Mouse (Mus musculus) left cerebral cortex, postnatal 25 days (tissue): ENCODE data around the gene Pcsk7. TPM values are rescaled to one million over a fixed set of nuclear protein-coding genes. Genes with fewer than 3 reads are reported as not detected.

ENCODE experiments used
- DNase-seq, 2 experiments: peaks; one replicate each; pipeline ENCODE4 v3.0.0; 2022; ENCODE audit warnings: low spot score in 2 of 2, mixed read lengths in 1 of 2
- intact Hi-C: fragments of 180-260 bp; cut with DNase I; formaldehyde crosslinking; loops from one replicate; pipeline ENCODE4 v1.15.1; 2025
- total RNA-seq, 2 experiments: library from RNA; stranded (reverse); gene quantifications; 2 replicates each; pipeline ENCODE4 v1.2.3; 2021

The Pcsk7 gene
- total RNA-seq, 2 experiments from 2014 or later, result 22.3 to 25.0 TPM

- DNase-seq, result peak; percentile 43 to 65
- intact Hi-C loops, result no loop called here
These were observed 30.6 kb downstream of the Pcsk7 start for GRCm38 (mm10) chr9:45936883-45937282.

- intact Hi-C loops, result no loop called here
These were observed 31.8 kb downstream of the Pcsk7 start for GRCm38 (mm10) chr9:45938088-45938487.

GRCm38 (mm10) chr9:45938952-45939637 is 32.8 kb downstream of the Pcsk7 start:
- no peak for DNase-seq
- intact Hi-C loops, result no loop called here

More at GRCm38 (mm10) chr9:45938088-45938487, 31.8 kb downstream of the Pcsk7 start:
- no peak for DNase-seq

- no peak for DNase-seq
- intact Hi-C loops, result no loop called here
These were observed 33.5 kb downstream of the Pcsk7 start for GRCm38 (mm10) chr9:45939794-45940193.

GRCm38 (mm10) chr9:45941329-45941888 is 35.1 kb downstream of the Pcsk7 start:
- intact Hi-C loops, result no loop called here
- no peak for DNase-seq

- no peak for DNase-seq
- intact Hi-C loops, result no loop called here
These were observed 36.2 kb downstream of the Pcsk7 start for GRCm38 (mm10) chr9:45942464-45942863.

GRCm38 (mm10) chr9:45942916-45943315 is 36.6 kb downstream of the Pcsk7 start:
- intact Hi-C loops, result no loop called here
- DNase-seq, result no peak

- intact Hi-C loops, result no loop called here
- no peak for DNase-seq
These were observed 37.6 kb downstream of the Pcsk7 start for GRCm38 (mm10) chr9:45943628-45944505.

GRCm38 (mm10) chr9:45944506-45945400 is 38.5 kb downstream of the Pcsk7 start:
- intact Hi-C loops, result no loop called here
- no peak for DNase-seq

- intact Hi-C loops, result no loop called here
These were observed 39.4 kb downstream of the Pcsk7 start for GRCm38 (mm10) chr9:45945721-45946120.

GRCm38 (mm10) chr9:45946182-45946871 is 40.0 kb downstream of the Pcsk7 start:
- no peak for DNase-seq
- intact Hi-C loops, result no loop called here

More at GRCm38 (mm10) chr9:45945721-45946120, 39.4 kb downstream of the Pcsk7 start:
- no peak for DNase-seq

- intact Hi-C loops, result no loop called here
- no peak for DNase-seq
These were observed 40.5 kb downstream of the Pcsk7 start for GRCm38 (mm10) chr9:45946872-45947183.

- intact Hi-C loops, result no loop called here
These were observed 45.8 kb downstream of the Pcsk7 start for GRCm38 (mm10) chr9:45952057-45952456.

GRCm38 (mm10) chr9:45952890-45953289 is 46.6 kb downstream of the Pcsk7 start:
- DNase-seq, result no peak
- intact Hi-C loops, result no loop called here

More at GRCm38 (mm10) chr9:45952057-45952456, 45.8 kb downstream of the Pcsk7 start:
- DNase-seq, result no peak

- no peak for DNase-seq
- intact Hi-C loops, result loop anchor here (2.0 kb wide), 1 partner anchor 47 kb away; the partner anchor contains the start of genes Pcsk7 and Rnf214
These were observed 47.4 kb downstream of the Pcsk7 start for GRCm38 (mm10) chr9:45953511-45954293.

GRCm38 (mm10) chr9:45954294-45955106 is 48.2 kb downstream of the Pcsk7 start:
- intact Hi-C loops, result loop anchor here (2.0 kb wide), 1 partner anchor 48 kb away; the partner anchor contains the start of genes Pcsk7 and Rnf214

More at GRCm38 (mm10) chr9:45954294-45955106, 48.2 kb downstream of the Pcsk7 start:
- DNase-seq, result peak in 1 of 2 experiments; percentile 46
